Mouse (Mus musculus) heart, postnatal 0 days (tissue): ENCODE measurements around the gene Ppt1.

Source experiments
- CTCF ChIP-seq: IDR thresholded peaks from 2 replicates; pipeline ENCODE4 v1.5.1; 2016; ENCODE audit warnings: antibody characterized with exemption, control low read depth, low read depth
- EP300 ChIP-seq: IDR thresholded peaks from 2 replicates; pipeline ENCODE4 v1.6.1; 2016; ENCODE audit warnings: antibody characterized with exemption, low read depth

DNA sequence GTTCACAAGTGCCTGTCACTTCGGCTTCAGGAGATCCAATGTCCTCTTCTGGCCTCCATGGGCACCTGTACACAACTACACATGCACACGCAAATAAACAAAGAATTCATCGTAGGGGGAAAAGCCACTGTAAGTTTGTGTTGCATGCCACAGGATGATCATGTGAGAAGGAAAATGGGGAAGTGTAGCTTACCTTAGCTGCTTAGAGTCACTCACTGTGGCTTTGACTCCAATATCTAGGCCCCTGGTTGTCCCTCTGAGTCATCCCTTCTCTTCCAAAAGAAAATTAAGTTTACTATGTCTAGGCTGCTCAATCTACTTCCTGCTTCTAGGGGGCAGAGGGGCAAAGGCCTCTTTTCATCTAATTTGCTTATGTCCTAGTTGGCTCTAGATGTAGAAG lies 67.7 kb downstream of the Ppt1 start:
- TF ChIP-seq EP300 (no peak), CTCF (no peak)
